Mouse (Mus musculus) G1E (cell line): ENCODE results near the gene Man1a2.

Source experiments
- CTCF ChIP-seq: IDR thresholded peaks from 2 replicates; pipeline ENCODE4 v1.5.1; 2012; ENCODE audit warnings: low read depth, low read length, inconsistent platforms, mixed read lengths
- GATA2 ChIP-seq: IDR thresholded peaks from 2 replicates; pipeline ENCODE4 v1.6.1; 2012; ENCODE audit warnings: low read depth, low read length, inconsistent platforms, borderline replicate concordance

DNA sequence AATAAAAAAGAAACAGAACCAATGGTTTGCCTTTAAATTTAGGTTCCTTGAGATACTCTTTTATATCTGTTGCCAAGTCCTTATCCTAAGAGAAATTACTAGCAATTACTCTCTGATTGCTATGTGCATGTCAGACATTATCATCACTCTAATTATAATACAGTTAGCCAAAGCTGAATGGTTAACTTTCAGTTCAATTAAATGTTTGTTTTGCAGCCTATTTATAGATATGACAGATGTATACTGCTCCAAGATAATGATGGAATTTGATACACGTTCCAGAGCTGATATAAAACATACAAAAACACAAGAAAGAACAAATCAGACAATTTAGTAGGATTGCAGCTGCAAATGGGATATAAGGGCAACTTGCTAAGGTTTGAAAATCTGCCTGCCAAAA lies 74.4 kb downstream of the Man1a2 start:
- TF ChIP-seq CTCF: no peak
- TF ChIP-seq GATA2: no peak
